In genomic region chr8:120176605-120177004, GRCm38 (mm10) we compare ENCODE assay signal across 11 mouse cellular contexts. TPM values are rescaled to one million over a fixed set of nuclear protein-coding genes. Genes with fewer than 3 reads are reported as not detected.
A peak's percentile ranks its signal among the peaks of the same experiment; 100 is the strongest.
DNase-seq lines count a peak whose midpoint lies in the region; ATAC-seq lines count a peak whose summit lies in the region.
"Had no signal": no experiment of that assay in that cellular context is flagged by ENCODE, and none has a peak within 500 bp of the region (broad histone marks: within the 10 kb centered on the region; RNA-seq: fewer than 3 reads in every experiment).

No protein-coding gene starts in this region.

- no peak for ATAC-seq in heart, embryonic 12.5 days (ENCODE audit: insufficient number of reproducible peaks, low FRiP score)
- peak; percentile 14 for ATAC-seq in hindbrain, embryonic 12.5 days (ENCODE audit: low FRiP score)
- ATAC-seq in midbrain, embryonic 16.5 days = peak; percentile 13

- no peaks in the 10 kb centered on the region for H3K9me3 ChIP-seq in heart, embryonic 12.5 days (replicated peaks)
- H3K9me3 ChIP-seq in embryonic facial prominence, embryonic 10.5 days = no peaks in the 10 kb centered on the region
- no peaks in the 10 kb centered on the region for H3K9me3 ChIP-seq in hindbrain, embryonic 12.5 days (replicated peaks)
- no peaks in the 10 kb centered on the region for H3K9me3 ChIP-seq in midbrain, embryonic 16.5 days (replicated peaks; ENCODE audit: control insufficient read depth, low read length, poor library complexity, severe bottlenecking)

- peaks cover 27% of the 10 kb centered on the region for H3K4me1 ChIP-seq in heart, embryonic 12.5 days (replicated peaks)
- H3K4me1 ChIP-seq in embryonic facial prominence, embryonic 10.5 days = peaks cover 71% of the 10 kb centered on the region
- H3K4me1 ChIP-seq in hindbrain, embryonic 12.5 days = peaks cover 43% of the 10 kb centered on the region
- peaks cover 34% of the 10 kb centered on the region for H3K4me1 ChIP-seq in midbrain, embryonic 16.5 days (ENCODE audit: control insufficient read depth, insufficient read depth, low read length)

- 33% methylated on average over 4 of the region's 4 CpGs for WGBS in heart, embryonic 12.5 days
- 12% methylated on average over 4 of the region's 4 CpGs for WGBS in embryonic facial prominence, embryonic 10.5 days
- 9% methylated on average over 4 of the region's 4 CpGs for WGBS in hindbrain, embryonic 12.5 days
- 7% methylated on average over 4 of the region's 4 CpGs for WGBS in midbrain, embryonic 16.5 days

- no peak overlapping the region for H3K4me3 ChIP-seq in heart, embryonic 12.5 days
- H3K4me3 ChIP-seq in embryonic facial prominence, embryonic 10.5 days = peak overlapping the region; percentile 45
- H3K4me3 ChIP-seq in hindbrain, embryonic 12.5 days = no peak overlapping the region
- no peak overlapping the region for H3K4me3 ChIP-seq in midbrain, embryonic 16.5 days (ENCODE audit: low read depth, low read length)

- no peak for DNase-seq in heart, adult 18-20 months
- DNase-seq in embryonic facial prominence, embryonic 10.5 days (ENCODE audit: low spot score) = no peak
- no peak for DNase-seq in thymus, postnatal 36 days
- no peak for DNase-seq in spleen, postnatal 4 days (ENCODE audit: low spot score in 2 of 2)
- no peak for DNase-seq in thymus, postnatal 0 days (ENCODE audit: low spot score)

- H3K9ac ChIP-seq in heart, embryonic 12.5 days = no peak overlapping the region
- 0 out of 2 replicates have a peak overlapping the region, but pooled peaks have one; percentile 41 for H3K9ac ChIP-seq in hindbrain, embryonic 12.5 days
- peak overlapping the region; percentile 51 for H3K9ac ChIP-seq in midbrain, embryonic 16.5 days (ENCODE audit: low read depth, low read length)

- H3K27ac ChIP-seq in heart, embryonic 12.5 days (ENCODE audit: poor library complexity, severe bottlenecking) = no peak overlapping the region
- peak overlapping the region; percentile 84 for H3K27ac ChIP-seq in embryonic facial prominence, embryonic 10.5 days (replicated peaks)
- H3K27ac ChIP-seq in hindbrain, embryonic 12.5 days = peak overlapping the region; percentile 91
- H3K27ac ChIP-seq in midbrain, embryonic 16.5 days (ENCODE audit: low read length) = peak overlapping the region; percentile 84
- H3K27ac ChIP-seq: macrophage had no signal

- H3K36me3 ChIP-seq in heart, embryonic 12.5 days = no peaks in the 10 kb centered on the region
- H3K36me3 ChIP-seq in embryonic facial prominence, embryonic 10.5 days (replicated peaks) = no peaks in the 10 kb centered on the region
- H3K36me3 ChIP-seq in hindbrain, embryonic 12.5 days = no peaks in the 10 kb centered on the region
- no peaks in the 10 kb centered on the region for H3K36me3 ChIP-seq in midbrain, embryonic 16.5 days (ENCODE audit: control insufficient read depth, insufficient read depth, low read length)

- H3K27me3 ChIP-seq in heart, embryonic 12.5 days (replicated peaks) = peaks cover 47% of the 10 kb centered on the region
- peaks cover 68% of the 10 kb centered on the region for H3K27me3 ChIP-seq in embryonic facial prominence, embryonic 10.5 days (replicated peaks; ENCODE audit: low read depth, poor library complexity, severe bottlenecking)
- H3K27me3 ChIP-seq in hindbrain, embryonic 12.5 days = peaks cover 28% of the 10 kb centered on the region
- H3K27me3 ChIP-seq in midbrain, embryonic 16.5 days (ENCODE audit: control insufficient read depth, insufficient read depth, low read depth, low read length) = no peaks in the 10 kb centered on the region

- 0 out of 2 replicates have a peak overlapping the region, but pooled peaks have one; percentile 57 for H3K4me2 ChIP-seq in heart, embryonic 12.5 days
- peak overlapping the region; percentile 51 for H3K4me2 ChIP-seq in hindbrain, embryonic 12.5 days (replicated peaks)
- peak overlapping the region; percentile 48 for H3K4me2 ChIP-seq in midbrain, embryonic 16.5 days (ENCODE audit: low read length)

RNA-seq across cellular contexts. Expression of gene Fam92b, which starts 0.7 kb away (rescaled TPM):
- polyA plus RNA-seq in heart, embryonic 12.5 days (2016; fragmentation: Nextera tagmentation; extraction: Ambion mirVana) = not detected in 2 replicates
- under 1 TPM in 1 of 2 experiments, not detected in 1; 0.31 TPM for total RNA-seq in heart, adult 18-20 months (2021)
- 0.83 and 0.86 TPM in 2 replicates for polyA plus RNA-seq in embryonic facial prominence, embryonic 10.5 days (2016; fragmentation: Nextera tagmentation; extraction: Ambion mirVana)
- 1.6 and 3.0 TPM in 2 replicates for polyA plus RNA-seq in hindbrain, embryonic 12.5 days (2016; fragmentation: Nextera tagmentation; extraction: Ambion mirVana)
- 2.1 and 2.4 TPM in 2 replicates for polyA plus RNA-seq in midbrain, embryonic 16.5 days (2015; fragmentation: Nextera tagmentation; extraction: Ambion mirVana)
- 0.21 and 0.34 TPM in 2 replicates for polyA plus RNA-seq in thymus, postnatal 0 days (2015; fragmentation: Nextera tagmentation; extraction: Ambion mirVana)
- polyA plus RNA-seq: heart, embryonic 11.5 days; limb, embryonic 14.5 days; macrophage had no signal

RNA-seq across cellular contexts. Expression of gene Gse1, which starts 51.7 kb away (rescaled TPM):
- polyA plus RNA-seq in heart, embryonic 12.5 days (2016; fragmentation: Nextera tagmentation; extraction: Ambion mirVana) = 14.0 and 15.3 TPM in 2 replicates
- total RNA-seq in heart, adult 18-20 months (2021) = 10 to 100 TPM; 15.5 to 16.0 TPM
- 9.9 and 10.2 TPM in 2 replicates for polyA plus RNA-seq in embryonic facial prominence, embryonic 10.5 days (2016; fragmentation: Nextera tagmentation; extraction: Ambion mirVana)
- polyA plus RNA-seq in hindbrain, embryonic 12.5 days (2016; fragmentation: Nextera tagmentation; extraction: Ambion mirVana) = 22.4 and 24.0 TPM in 2 replicates
- 13.3 and 17.6 TPM in 2 replicates for polyA plus RNA-seq in midbrain, embryonic 16.5 days (2015; fragmentation: Nextera tagmentation; extraction: Ambion mirVana)
- 26.3 and 35.9 TPM in 2 replicates for polyA plus RNA-seq in thymus, postnatal 0 days (2015; fragmentation: Nextera tagmentation; extraction: Ambion mirVana)
